Mouse (Mus musculus): ENCODE measurements at regions not wholly inside any gene's neighbourhood (a gene's known extent, or its start where the extent isn't known, plus 50 kb on each side); places are given as distances from the start of the nearest gene placed in this dataset.

DNA sequence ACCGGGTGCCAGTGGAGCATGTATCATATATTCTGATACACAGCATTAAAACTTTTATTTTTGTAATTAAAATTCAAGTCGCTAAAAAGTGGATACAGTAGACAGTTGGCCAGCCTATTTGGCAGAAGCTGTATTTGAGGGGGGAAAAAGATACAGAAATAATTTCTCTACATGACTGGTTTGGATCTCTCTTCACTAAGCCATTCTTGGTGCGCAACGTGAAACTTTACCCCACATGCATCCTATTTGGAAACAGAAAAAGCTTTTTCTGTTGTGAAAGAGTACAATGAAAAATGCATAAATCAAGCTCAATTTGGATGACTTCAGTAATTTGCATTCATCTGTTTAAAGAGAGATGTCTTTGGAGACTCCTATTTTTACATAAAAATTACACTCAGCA, 303.2 kb downstream of the Rergl start:
- H3K27me3 ChIP-seq (ENCODE audit: control insufficient read depth in 1 of 2, insufficient read depth in 2 of 2, low read length in 2 of 2) = no peaks in the 10 kb centered on the region; a peak in 1 of 4 replicates
- no peak overlapping the region for H3K4me3 ChIP-seq (ENCODE audit: control insufficient read depth in 1 of 2, insufficient read depth in 1 of 2, low read depth in 2 of 2, low read length in 2 of 2)

DNA sequence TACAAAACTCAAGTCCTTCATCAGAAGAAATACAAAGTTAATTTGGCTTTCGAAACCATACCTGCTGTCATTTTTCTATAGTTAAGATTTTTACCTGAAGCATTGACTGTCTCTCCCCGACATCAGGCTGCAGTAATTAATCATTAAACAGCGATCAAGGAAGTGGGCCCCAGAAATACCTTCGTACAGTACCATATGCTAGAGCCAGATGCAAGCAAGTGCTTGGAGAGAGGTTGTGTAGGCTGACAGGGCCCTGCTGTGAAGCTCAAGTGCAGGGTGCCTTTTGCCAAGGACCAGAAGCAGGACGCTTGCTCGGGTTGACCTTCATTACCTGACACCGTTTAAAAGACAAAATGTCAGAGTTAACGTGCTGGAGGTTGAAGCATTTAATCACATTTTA, 315.3 kb downstream of the Rergl start:
- no peak for TF ChIP-seq USF2 (IDR thresholded peaks at IDR 0.05; ENCODE audit: borderline replicate concordance in 1 of 2, insufficient read depth in 1 of 2, low read depth in 1 of 2, low read length in 2 of 2)
- TF ChIP-seq ZNF384 (IDR thresholded peaks at IDR 0.05; ENCODE audit: low read depth, low read length) = no peak
- TF ChIP-seq JUND (IDR thresholded peaks at IDR 0.05; ENCODE audit: low read depth, low read length) = no peak
- no peak for TF ChIP-seq ELF1 (IDR thresholded peaks at IDR 0.05; ENCODE audit: low read depth, low read length)
- TF ChIP-seq KAT2A (conservative IDR thresholded peaks at IDR 0.05; ENCODE audit: low read depth, low read length) = no peak
- no peak for TF ChIP-seq USF1 (IDR thresholded peaks at IDR 0.05; ENCODE audit: low read depth, low read length)
- no peak for TF ChIP-seq ZMIZ1 (IDR thresholded peaks at IDR 0.05; ENCODE audit: low read depth, low read length)
- no peak for TF ChIP-seq RCOR1 (IDR thresholded peaks at IDR 0.05; ENCODE audit: low read depth, low read length)
- no peak for TF ChIP-seq MAFK (IDR thresholded peaks at IDR 0.05; ENCODE audit: borderline replicate concordance, low read depth, low read length)
- no peak for TF ChIP-seq HCFC1 (IDR thresholded peaks at IDR 0.05; ENCODE audit: low read depth, low read length)
- no peak for TF ChIP-seq ZKSCAN1 (IDR thresholded peaks at IDR 0.05; ENCODE audit: low read depth, low read length)
- TF ChIP-seq MAX (IDR thresholded peaks at IDR 0.05; ENCODE audit: low read length) = no peak
- TF ChIP-seq MXI1 (IDR thresholded peaks at IDR 0.05; ENCODE audit: low read depth, low read length) = no peak
- TF ChIP-seq RAD21 (IDR thresholded peaks at IDR 0.05; ENCODE audit: low read depth, low read length) = no peak
- no peak for TF ChIP-seq GABPA (IDR thresholded peaks at IDR 0.05; ENCODE audit: low read depth, low read length)
- no peak for DNase-seq (ENCODE audit: low read depth, low spot score)
- no peaks in the 10 kb centered on the region for H3K79me2 ChIP-seq (ENCODE audit: control insufficient read depth, insufficient read depth, low read length, poor library complexity)
- H3K27ac ChIP-seq (ENCODE audit: control insufficient read depth, low read depth, low read length) = no peak overlapping the region
- no peak overlapping the region for H3K9ac ChIP-seq (ENCODE audit: control insufficient read depth, low read depth, low read length, poor library complexity, severe bottlenecking)
- H3K27me3 ChIP-seq (ENCODE audit: control insufficient read depth in 1 of 2, insufficient read depth in 2 of 2, low read length in 2 of 2) = no peaks in the 10 kb centered on the region
- no peak overlapping the region for H3K4me3 ChIP-seq (ENCODE audit: control insufficient read depth in 1 of 2, insufficient read depth in 1 of 2, low read depth in 2 of 2, low read length in 2 of 2)
- no peaks in the 10 kb centered on the region for H3K4me1 ChIP-seq (ENCODE audit: control insufficient read depth in 1 of 2, insufficient read depth in 2 of 2, low read length in 2 of 2)
- no peaks in the 10 kb centered on the region for H3K36me3 ChIP-seq (ENCODE audit: control insufficient read depth in 1 of 2, insufficient read depth in 2 of 2, low read length in 2 of 2)
- no peaks in the 10 kb centered on the region for H3K9me3 ChIP-seq (replicated peaks; ENCODE audit: insufficient read depth, low read length)

More for the DNA sequence above, 303.2 kb downstream of the Rergl start:
- no peaks in the 10 kb centered on the region for H3K79me2 ChIP-seq (ENCODE audit: control insufficient read depth, insufficient read depth, low read length, poor library complexity)
- H3K9me3 ChIP-seq (replicated peaks; ENCODE audit: insufficient read depth, low read length) = no peaks in the 10 kb centered on the region
- H3K9ac ChIP-seq (ENCODE audit: control insufficient read depth, low read depth, low read length, poor library complexity, severe bottlenecking) = no peak overlapping the region
- DNase-seq (ENCODE audit: low read depth, low spot score) = no peak
- H3K4me1 ChIP-seq (ENCODE audit: control insufficient read depth in 1 of 2, insufficient read depth in 2 of 2, low read length in 2 of 2) = no peaks in the 10 kb centered on the region
- TF ChIP-seq TCF12 (IDR thresholded peaks at IDR 0.05; ENCODE audit: low read depth, low read length) = no peak
- no peak for TF ChIP-seq ZMIZ1 (IDR thresholded peaks at IDR 0.05; ENCODE audit: low read depth, low read length)
- TF ChIP-seq TBP (IDR thresholded peaks at IDR 0.05; ENCODE audit: low read depth, low read length) = no peak
- TF ChIP-seq GATA1 (IDR thresholded peaks at IDR 0.05; ENCODE audit: low read depth, low read length) = no peak
- TF ChIP-seq UBTF (IDR thresholded peaks at IDR 0.05; ENCODE audit: borderline replicate concordance, insufficient read depth, low read depth, low read length) = no peak
- TF ChIP-seq POLR2AphosphoS2 (IDR thresholded peaks at IDR 0.05; ENCODE audit: low read length) = no peak
- no peak for TF ChIP-seq MXI1 (IDR thresholded peaks at IDR 0.05; ENCODE audit: low read depth, low read length)
- no peaks in the 10 kb centered on the region for H3K36me3 ChIP-seq (ENCODE audit: control insufficient read depth in 1 of 2, insufficient read depth in 2 of 2, low read length in 2 of 2)
- H3K27ac ChIP-seq (ENCODE audit: control insufficient read depth, low read depth, low read length) = no peak overlapping the region

All from MEL (cell line).